ENCODE assay signal across 15 mouse cellular contexts in genomic region chr7:92363386-92363785, GRCm38 (mm10).
"Had no signal": no experiment of that assay in that cellular context is flagged by ENCODE, and none has a peak within 500 bp of the region (broad histone marks: within the 10 kb centered on the region; RNA-seq: fewer than 3 reads in every experiment).

No protein-coding gene starts in this region.

- H3K9me3 ChIP-seq: midbrain, embryonic 10.5 days; midbrain, embryonic 12.5 days; neural tube, embryonic 12.5 days had no signal

- H3K36me3 ChIP-seq: midbrain, embryonic 10.5 days; midbrain, embryonic 12.5 days; neural tube, embryonic 12.5 days had no signal

- H3K27me3 ChIP-seq: midbrain, embryonic 12.5 days; neural tube, embryonic 12.5 days had no signal

- H3K4me1 ChIP-seq: midbrain, embryonic 10.5 days; midbrain, embryonic 12.5 days; neural tube, embryonic 12.5 days had no signal

- ATAC-seq: midbrain, embryonic 16.5 days had no signal

- H3K4me3 ChIP-seq: midbrain, embryonic 10.5 days; midbrain, embryonic 12.5 days; neural tube, embryonic 12.5 days had no signal

- DNase-seq: lung, adult 18-20 months; lung, postnatal 10 days; lung, postnatal 4 days; midbrain, embryonic 14.5 days; right cerebral cortex, postnatal 14 days; right cerebral cortex, postnatal 4 days; spleen, adult 18-20 months; thymus, adult 18-20 months; thymus, postnatal 14 days; thymus, postnatal 36 days had no signal

- H3K9ac ChIP-seq: lung, embryonic 14.5 days; midbrain, embryonic 12.5 days; neural tube, embryonic 12.5 days had no signal

- H3K4me2 ChIP-seq: lung, embryonic 14.5 days; midbrain, embryonic 12.5 days; neural tube, embryonic 12.5 days had no signal

- H3K27ac ChIP-seq: midbrain, embryonic 10.5 days; midbrain, embryonic 12.5 days; neural tube, embryonic 12.5 days had no signal
